Mouse (Mus musculus) kidney, adult 2 months (tissue): ENCODE data around the gene Ralgds. TPM values are rescaled to one million over a fixed set of nuclear protein-coding genes. Genes with fewer than 3 reads are reported as not detected.
A peak's percentile ranks its signal among the peaks of the same experiment; 100 is the strongest.

Source experiments
- DNase-seq: peaks from one replicate; pipeline ENCODE4 v3.0.0; 2021
- H3K27ac ChIP-seq: fragments of 200-500 bp; 2 replicates; pipeline ENCODE4 v1.5.1; 2012; ENCODE audit warnings: low read depth, low read length, control low read depth, inconsistent platforms; ENCODE audit not compliant: insufficient read depth
- H3K27me3 ChIP-seq: fragments of 200-500 bp; replicated peaks from 2 replicates; pipeline ENCODE4 v1.6.1; 2012; ENCODE audit warnings: mild to moderate bottlenecking, moderate library complexity, low read length, inconsistent platforms; ENCODE audit not compliant: control insufficient read depth, insufficient read depth
- H3K36me3 ChIP-seq: fragments of 200-500 bp; 2 replicates; pipeline ENCODE4 v1.6.1; 2012; ENCODE audit warnings: mild to moderate bottlenecking, moderate library complexity, low read length, inconsistent platforms; ENCODE audit not compliant: control insufficient read depth, insufficient read depth
- H3K4me1 ChIP-seq: fragments of 200-500 bp; 2 replicates; pipeline ENCODE4 v1.6.1; 2011; ENCODE audit warnings: low read length; ENCODE audit not compliant: control insufficient read depth, insufficient read depth
- H3K4me3 ChIP-seq: fragments of 200-500 bp; 2 replicates; pipeline ENCODE4 v1.5.1; 2011; ENCODE audit warnings: mild to moderate bottlenecking, low read depth, low read length, control low read depth; ENCODE audit not compliant: insufficient read depth
- CTCF ChIP-seq: fragments of 200-500 bp; conservative IDR thresholded peaks from 2 replicates; pipeline ENCODE4 v1.5.1; 2011; ENCODE audit warnings: low read depth, mild to moderate bottlenecking, control low read depth, low read length, moderate library complexity, mixed read lengths; ENCODE audit not compliant: insufficient read depth, insufficient read length
- POLR2A ChIP-seq: fragments of 200-500 bp; IDR thresholded peaks from one replicate; pipeline ENCODE4 v1.6.1; 2011; ENCODE audit warnings: low read depth, low read length, control low read depth
- WGBS: fragments of 180-500 bp; shearing (Covaris S2); methylation state at CpG from one replicate; pipeline ENCODE4 v1.1.7; 2018; 5-methylcytosine and 5-hydroxymethylcytosine counted together
- polyA plus RNA-seq: library from polyadenylated mRNA; depleted of rRNA; stranded (reverse); fragments of >200 nt; gene quantifications from 2 replicates; pipeline ENCODE4 v1.2.3, GENCODE M21; 2012

Ralgds gene
- polyA plus RNA-seq, 1 experiment = 24.6 TPM

GRCm38 (mm10) chr2:28520581-28520980 lies 7.7 kb downstream of the Ralgds start:
- Histone ChIP-seq H3K27me3 (no peaks in the 10 kb centered on the region), H3K27ac (no peak overlapping the region), H3K4me1 (peaks cover 25% of the 10 kb centered on the region), H3K4me3 (no peak overlapping the region), H3K36me3 (no peaks in the 10 kb centered on the region)
- DNase-seq = no peak
- TF ChIP-seq CTCF = no peak
- no peak for TF ChIP-seq POLR2A
- WGBS = 82% methylated on average over 5 of the region's 5 CpGs

- peaks cover 30% of the 10 kb centered on the region for H3K4me1 ChIP-seq
- peak; percentile 89 for DNase-seq
Observed at GRCm38 (mm10) chr2:28521571-28522151, 8.7 kb downstream of the Ralgds start.

GRCm38 (mm10) chr2:28522166-28522565 lies 9.2 kb downstream of the Ralgds start:
- no peak for TF ChIP-seq CTCF
- Histone ChIP-seq H3K4me1 (peaks cover 27% of the 10 kb centered on the region), H3K27ac (peak overlapping the region; percentile 24; the same call in 1 of the 2 replicates), H3K27me3 (no peaks in the 10 kb centered on the region), H3K36me3 (no peaks in the 10 kb centered on the region), H3K4me3 (no peak overlapping the region)
- 54% methylated on average over 4 of the region's 4 CpGs for WGBS
- peak; percentile 94 for DNase-seq

More at GRCm38 (mm10) chr2:28521571-28522151, 8.7 kb downstream of the Ralgds start:
- Histone ChIP-seq H3K4me3 (no peak overlapping the region), H3K27me3 (no peaks in the 10 kb centered on the region), H3K27ac (peak overlapping the region; percentile 24; the same call in 1 of the 2 replicates), H3K36me3 (no peaks in the 10 kb centered on the region)
- WGBS = 49% methylated on average over 6 of the region's 6 CpGs
- no peak for TF ChIP-seq CTCF
- no peak for TF ChIP-seq POLR2A

GRCm38 (mm10) chr2:28523643-28524117 lies 10.8 kb downstream of the Ralgds start:
- Histone ChIP-seq H3K27ac (no peak overlapping the region), H3K4me3 (no peak overlapping the region), H3K36me3 (no peaks in the 10 kb centered on the region), H3K27me3 (no peaks in the 10 kb centered on the region), H3K4me1 (peaks cover 20% of the 10 kb centered on the region)
- DNase-seq = peak; percentile 97
- TF ChIP-seq CTCF (no peak), POLR2A (no peak)
- WGBS = 14% methylated on average over 5 of the region's 5 CpGs

GRCm38 (mm10) chr2:28524406-28524805 lies 11.5 kb downstream of the Ralgds start:
- no peaks in the 10 kb centered on the region for H3K27me3 ChIP-seq
- no peak overlapping the region for H3K4me3 ChIP-seq
- no peaks in the 10 kb centered on the region for H3K36me3 ChIP-seq
- TF ChIP-seq POLR2A = no peak
- no peak for TF ChIP-seq CTCF
- H3K27ac ChIP-seq = peak overlapping the region; percentile 80; the same call in 1 of the 2 replicates
- H3K4me1 ChIP-seq = peaks cover 20% of the 10 kb centered on the region
- 71% methylated on average over 10 of the region's 10 CpGs for WGBS
- no peak for DNase-seq

- Histone ChIP-seq H3K4me1 (peaks cover 20% of the 10 kb centered on the region), H3K27me3 (no peaks in the 10 kb centered on the region), H3K4me3 (no peak overlapping the region), H3K27ac (peak overlapping the region; percentile 80), H3K36me3 (no peaks in the 10 kb centered on the region)
- DNase-seq = peak; percentile 83
- TF ChIP-seq POLR2A (no peak), CTCF (no peak)
- 41% methylated on average over 11 of the region's 11 CpGs for WGBS
Observed at GRCm38 (mm10) chr2:28525219-28525942, 12.5 kb downstream of the Ralgds start.
